Mouse (Mus musculus) layer of hippocampus, adult 2 months (tissue): Measurements from ENCODE around the gene Abhd17a. TPM values are rescaled to one million over a fixed set of nuclear protein-coding genes. Genes with fewer than 3 reads are reported as not detected.
A peak's percentile ranks its signal among the peaks of the same experiment; 100 is the strongest.

Experiments used
- DNase-seq, 2 experiments: peaks; one replicate each; pipeline ENCODE4 v3.0.0; 2022; ENCODE audit warnings: low spot score in 2 of 2
- H3K27ac ChIP-seq: fragments of 200-600 bp; 2 replicates; pipeline ENCODE4 v1.8.1; 2022
- H3K4me3 ChIP-seq: fragments of 200-600 bp; 2 replicates; pipeline ENCODE4 v1.8.1; 2022; ENCODE audit warnings: mild to moderate bottlenecking
- CTCF ChIP-seq: fragments of 200-600 bp; conservative IDR thresholded peaks from 2 replicates; pipeline ENCODE4 v1.8.1; 2022; ENCODE audit warnings: antibody characterized with exemption, mild to moderate bottlenecking, moderate library complexity
- total RNA-seq, 2 experiments: library from RNA; stranded (reverse); gene quantifications; 2 replicates each; pipeline ENCODE4 v1.2.3; 2021

The Abhd17a gene
- total RNA-seq, 2 experiments from 2014 or later: 158 to 166 TPM

DNA sequence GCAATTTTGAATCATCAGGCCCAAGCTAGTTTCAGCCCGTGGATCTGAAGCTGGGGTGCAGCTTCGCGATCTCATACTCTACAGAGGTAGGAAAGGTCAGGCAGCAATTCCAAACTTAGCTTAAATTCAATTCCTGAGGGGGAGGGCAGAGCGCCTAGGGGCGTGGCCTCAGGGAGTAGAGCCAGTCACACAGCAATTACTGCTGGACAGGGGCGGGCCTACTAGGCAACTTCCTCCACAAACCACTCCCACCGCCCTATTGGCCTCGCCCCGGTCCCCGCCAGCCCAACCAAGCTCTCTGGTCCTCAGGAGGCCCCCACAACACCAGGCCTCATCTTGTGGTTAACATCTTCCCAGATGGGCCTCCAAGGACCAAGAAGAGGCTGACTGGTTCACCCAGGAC, 20.5 kb downstream of the Abhd17a start:
- no peak for TF ChIP-seq CTCF
- no peak for DNase-seq
- no peak overlapping the region for H3K4me3 ChIP-seq
- peak overlapping the region; percentile 97 for H3K27ac ChIP-seq

DNA sequence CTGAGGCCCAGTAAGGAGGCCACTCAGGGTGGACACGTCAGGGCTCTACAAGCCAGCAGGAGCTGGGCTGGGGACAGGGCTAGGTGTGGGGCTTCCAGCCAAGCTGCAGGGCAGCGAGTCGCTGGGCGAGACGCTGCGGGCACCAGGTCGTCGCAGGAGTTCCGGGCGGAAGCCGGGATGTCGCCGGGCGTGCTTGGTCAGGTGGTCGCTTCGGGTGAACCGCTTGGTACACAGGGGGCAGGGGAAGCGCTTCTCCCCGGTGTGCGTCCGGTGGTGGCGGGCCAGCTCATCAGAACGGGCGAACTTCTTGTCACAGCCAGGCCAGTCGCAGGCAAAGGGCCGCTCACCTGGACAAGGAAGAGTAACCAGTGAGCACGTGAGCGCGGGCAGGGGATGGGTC, 21.3 kb downstream of the Abhd17a start:
- no peak for TF ChIP-seq CTCF
- H3K4me3 ChIP-seq: no peak overlapping the region
- DNase-seq: no peak
- H3K27ac ChIP-seq: peak overlapping the region; percentile 97

DNA sequence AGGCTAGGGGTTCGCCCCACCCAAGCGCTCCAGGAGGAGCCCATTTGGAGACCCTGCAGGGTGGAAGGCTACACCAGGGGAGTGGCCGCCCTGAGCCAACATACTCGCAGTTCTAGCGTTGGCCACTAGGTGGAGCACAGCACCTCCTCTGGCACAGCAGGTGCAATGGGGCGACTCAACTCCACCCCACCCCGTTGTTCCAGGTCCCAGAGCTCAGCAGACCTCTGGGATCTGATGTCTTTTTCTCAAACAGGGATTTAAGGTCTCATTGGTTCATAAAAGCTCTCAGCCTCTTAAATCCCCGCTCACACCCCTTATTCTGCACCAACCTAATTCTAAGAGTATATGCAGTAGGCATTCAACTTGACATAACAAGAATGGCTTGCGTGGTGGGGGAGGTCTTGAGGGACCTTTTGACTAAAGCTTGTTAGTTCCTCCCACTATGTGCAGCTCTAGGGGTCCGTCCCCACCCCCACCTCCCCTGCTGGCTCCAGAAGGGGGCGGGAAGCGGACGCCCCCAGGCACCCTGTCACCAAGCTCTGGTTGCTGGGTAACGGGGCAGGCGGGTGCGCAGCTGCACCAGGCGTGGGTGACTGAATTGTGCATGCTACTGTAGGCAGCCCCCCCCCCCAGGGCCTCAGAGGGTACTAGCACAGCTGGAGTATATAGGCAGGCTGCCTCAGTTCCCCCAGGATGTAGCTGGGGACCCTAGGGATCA, 23.6 kb downstream of the Abhd17a start:
- peak overlapping the region; percentile 33 for H3K4me3 ChIP-seq
- TF ChIP-seq CTCF: peak; percentile 99
- peak; percentile 85 to 95 for DNase-seq
- H3K27ac ChIP-seq: peak overlapping the region; percentile 97

DNA sequence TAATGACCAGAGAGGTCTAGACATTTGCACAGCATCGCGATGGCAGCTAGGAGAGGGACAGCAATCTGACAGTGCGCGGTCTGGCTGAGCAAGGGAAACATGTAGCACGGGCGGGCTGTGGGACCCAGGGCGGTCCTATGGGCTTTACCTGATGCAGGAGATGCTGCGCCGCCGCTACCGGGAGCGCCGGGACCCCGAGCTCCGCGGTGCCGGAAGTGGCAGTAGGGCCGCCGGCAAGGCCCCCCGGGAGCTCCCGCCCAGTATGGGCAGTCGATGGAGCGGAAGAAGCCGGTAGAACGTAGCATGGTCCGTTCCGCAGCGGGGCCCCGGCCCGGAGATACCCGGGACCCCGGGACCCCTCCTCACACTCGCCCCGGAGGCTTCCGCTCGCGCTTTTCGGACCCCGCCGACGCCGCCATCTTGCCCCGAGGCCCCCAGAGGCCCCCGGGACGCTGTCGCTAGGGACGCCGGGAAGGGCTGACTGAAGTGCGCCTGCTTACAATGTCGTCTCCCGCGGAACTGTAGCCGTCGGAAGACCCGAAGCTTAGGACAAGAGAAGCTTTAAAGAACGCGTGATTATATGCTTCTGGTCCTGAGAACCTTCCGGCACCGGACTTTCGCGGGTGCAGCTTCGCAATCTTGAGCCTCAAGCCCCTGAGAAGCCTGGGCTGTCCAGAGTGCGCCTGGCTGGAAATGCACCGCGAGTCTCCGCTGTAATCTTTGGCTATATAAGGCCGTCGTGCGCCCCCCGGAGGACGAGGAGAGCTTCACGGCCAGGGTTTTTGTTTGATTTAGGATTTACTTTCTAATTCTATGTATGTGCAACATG, 28.8 kb downstream of the Abhd17a start, which contains the start of gene Rexo1:
TSS of gene Rexo1 (minus strand) at position 445 of the 829 bp plus-strand sequence.
- peak; percentile 92 for DNase-seq
- Histone ChIP-seq H3K27ac (peak within 1 kb of the TSS; percentile 100), H3K4me3 (peak within 1 kb of the TSS; percentile 99)
- TF ChIP-seq CTCF: peak; percentile 91

DNA sequence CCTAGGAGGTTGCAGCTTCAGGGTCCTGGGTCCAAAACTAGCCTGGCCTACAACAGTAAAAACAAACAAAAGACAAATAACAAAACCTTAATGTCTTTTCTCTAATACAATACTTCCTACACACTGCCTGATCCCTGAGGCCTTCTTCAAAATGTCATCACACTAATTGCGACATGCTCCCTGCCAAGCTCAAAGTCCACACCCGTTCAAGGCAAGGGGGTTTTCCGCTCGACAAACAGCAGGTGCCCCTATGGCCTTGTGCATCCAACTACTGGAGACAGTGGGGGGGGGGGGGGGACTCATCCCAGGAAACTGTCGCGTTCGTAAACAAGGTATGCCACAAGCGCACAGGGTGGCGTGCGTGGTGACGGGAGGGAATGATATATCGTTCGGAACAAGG, 29.5 kb downstream of the Abhd17a start:
- H3K4me3 ChIP-seq: peak overlapping the region; percentile 99
- peak overlapping the region; percentile 100 for H3K27ac ChIP-seq
- no peak for DNase-seq
- no peak for TF ChIP-seq CTCF

DNA sequence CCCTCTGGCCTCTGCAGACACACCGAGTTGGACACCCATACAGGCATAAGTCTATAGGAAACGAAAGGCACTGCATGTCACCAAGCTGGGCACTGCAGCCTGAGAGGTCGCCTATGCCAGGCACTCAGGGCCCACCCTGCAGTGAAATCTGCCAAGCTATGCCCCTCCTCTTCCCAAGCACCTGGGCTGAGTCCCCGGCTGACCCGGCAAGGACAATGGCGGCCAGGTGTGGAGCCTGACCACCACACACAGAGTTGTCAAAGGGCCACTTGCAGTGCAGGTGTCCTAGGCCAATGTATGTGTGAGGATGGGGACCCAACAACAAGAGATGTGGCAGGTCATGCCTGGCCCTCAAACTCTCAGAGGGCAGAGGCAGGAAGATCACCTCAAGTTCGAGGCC, 30.7 kb downstream of the Abhd17a start:
- Histone ChIP-seq H3K4me3 (no peak overlapping the region), H3K27ac (no peak overlapping the region)
- DNase-seq: no peak
- TF ChIP-seq CTCF: no peak

DNA sequence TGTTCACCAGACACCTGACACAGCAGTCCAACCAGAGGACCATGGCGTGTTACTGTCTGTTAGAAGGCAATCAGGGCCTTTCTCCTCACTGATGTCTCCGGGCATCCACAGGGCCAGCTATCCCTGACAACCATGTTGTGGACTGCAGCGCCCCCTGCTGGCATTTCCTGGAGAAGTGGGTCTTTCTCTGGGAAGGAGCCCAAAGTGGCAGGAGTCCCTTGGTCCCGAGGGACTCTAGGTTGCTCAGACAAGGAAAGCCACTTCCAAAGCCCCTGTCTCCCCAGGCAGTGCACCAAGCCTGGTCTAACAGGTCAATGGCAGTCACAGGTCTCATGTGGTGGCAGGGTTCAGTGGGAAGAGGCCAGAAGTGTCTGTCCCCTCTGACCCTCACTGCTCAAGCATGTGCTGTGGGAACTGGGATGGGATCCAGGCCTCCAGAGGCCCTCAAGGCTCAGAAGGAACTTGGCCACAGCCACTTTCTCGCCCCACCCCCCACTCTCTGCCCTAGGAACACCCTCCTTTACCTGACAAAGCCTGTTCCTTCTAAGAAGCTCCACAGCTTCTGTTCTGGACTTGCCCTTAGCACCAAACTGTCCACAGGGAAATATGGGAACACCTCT, 32.7 kb downstream of the Abhd17a start:
- Histone ChIP-seq H3K27ac (no peak overlapping the region), H3K4me3 (no peak overlapping the region)
- TF ChIP-seq CTCF: peak; percentile 89
- peak in 1 of 2 experiments; percentile 83 for DNase-seq

DNA sequence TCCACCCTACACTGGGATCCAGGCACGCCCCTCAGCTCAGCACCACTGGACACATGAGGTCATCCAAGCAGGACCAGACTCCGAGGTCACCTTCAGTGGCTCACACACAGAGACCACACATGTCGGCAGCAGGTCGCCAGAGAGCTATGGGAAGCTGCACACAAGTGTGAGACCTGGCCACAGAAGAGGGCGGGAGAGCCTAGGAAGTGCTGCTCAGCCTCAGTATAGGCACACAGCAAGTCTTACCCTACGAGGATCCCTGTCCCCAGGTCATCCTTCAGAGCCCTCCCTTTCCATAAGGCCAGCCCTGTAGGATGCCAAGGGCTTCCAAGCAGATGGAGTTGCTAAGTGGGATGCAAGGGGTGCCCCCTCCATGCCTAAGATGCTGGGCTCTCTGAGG, 36.1 kb downstream of the Abhd17a start:
- H3K4me3 ChIP-seq: no peak overlapping the region
- no peak for TF ChIP-seq CTCF
- no peak for DNase-seq
- H3K27ac ChIP-seq: no peak overlapping the region

DNA sequence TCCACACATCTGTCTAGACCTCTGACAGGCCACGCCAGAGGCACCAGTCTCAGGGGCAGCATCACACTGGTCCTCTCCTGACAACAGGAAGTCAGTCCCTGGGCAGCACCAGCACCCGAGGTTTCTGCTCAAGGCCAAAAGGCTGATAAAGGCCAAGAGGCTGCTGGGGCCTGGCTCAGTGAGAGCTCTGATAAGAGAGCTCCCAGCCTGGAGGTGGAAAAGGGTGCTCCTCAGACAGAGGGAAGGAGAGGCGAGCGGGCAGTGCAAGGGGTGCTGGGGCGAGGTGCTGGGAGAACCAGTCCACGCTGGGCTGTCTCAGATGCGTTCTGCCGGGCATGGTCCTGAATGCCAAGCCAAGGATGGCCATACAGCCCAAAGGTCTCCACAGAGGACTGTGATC, 36.6 kb downstream of the Abhd17a start:
- no peak overlapping the region for H3K4me3 ChIP-seq
- no peak overlapping the region for H3K27ac ChIP-seq
- DNase-seq: no peak
- TF ChIP-seq CTCF: no peak

DNA sequence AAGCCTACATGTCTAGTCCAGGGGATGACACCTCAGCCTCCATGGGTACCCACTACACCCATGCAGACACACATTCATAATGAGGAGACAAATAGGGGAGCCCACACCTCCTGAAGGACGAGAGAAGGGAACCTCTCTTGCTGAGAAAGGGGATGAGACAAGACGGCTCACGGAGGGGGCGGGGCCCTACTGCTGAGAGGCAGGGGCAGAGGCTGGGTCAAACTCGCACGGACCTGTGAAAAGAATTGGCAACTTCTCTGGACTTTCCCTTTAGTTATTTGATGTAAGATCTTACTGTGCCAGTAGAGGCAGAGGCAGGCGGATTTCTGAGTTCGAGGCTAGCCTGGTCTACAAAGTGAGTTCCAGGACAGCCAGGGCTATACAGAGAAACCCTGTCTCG, 37.8 kb downstream of the Abhd17a start:
- Histone ChIP-seq H3K27ac (no peak overlapping the region), H3K4me3 (no peak overlapping the region)
- no peak for TF ChIP-seq CTCF
- no peak for DNase-seq

DNA sequence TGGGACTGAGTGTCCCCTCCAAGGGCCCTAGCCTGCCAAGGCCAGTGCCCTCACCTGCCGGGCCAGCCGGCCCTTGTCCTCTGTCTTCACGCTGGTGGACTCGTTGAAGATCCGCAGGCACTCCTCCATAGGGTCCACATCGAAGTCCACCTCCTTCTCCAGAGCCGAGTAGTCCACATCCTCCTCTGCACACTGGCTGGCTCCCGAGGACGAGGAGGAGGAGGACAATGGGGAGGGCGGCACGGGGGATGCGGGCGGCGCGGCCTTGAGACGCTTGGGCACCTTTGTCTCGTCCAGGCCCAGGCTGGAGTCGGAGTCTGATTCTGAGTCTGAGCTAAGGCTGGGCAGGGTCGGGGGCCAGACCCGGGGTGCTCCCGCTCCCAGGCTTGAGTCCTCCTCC, 40.9 kb downstream of the Abhd17a start:
- no peak for TF ChIP-seq CTCF
- no peak overlapping the region for H3K27ac ChIP-seq
- H3K4me3 ChIP-seq: no peak overlapping the region
- DNase-seq: no peak

DNA sequence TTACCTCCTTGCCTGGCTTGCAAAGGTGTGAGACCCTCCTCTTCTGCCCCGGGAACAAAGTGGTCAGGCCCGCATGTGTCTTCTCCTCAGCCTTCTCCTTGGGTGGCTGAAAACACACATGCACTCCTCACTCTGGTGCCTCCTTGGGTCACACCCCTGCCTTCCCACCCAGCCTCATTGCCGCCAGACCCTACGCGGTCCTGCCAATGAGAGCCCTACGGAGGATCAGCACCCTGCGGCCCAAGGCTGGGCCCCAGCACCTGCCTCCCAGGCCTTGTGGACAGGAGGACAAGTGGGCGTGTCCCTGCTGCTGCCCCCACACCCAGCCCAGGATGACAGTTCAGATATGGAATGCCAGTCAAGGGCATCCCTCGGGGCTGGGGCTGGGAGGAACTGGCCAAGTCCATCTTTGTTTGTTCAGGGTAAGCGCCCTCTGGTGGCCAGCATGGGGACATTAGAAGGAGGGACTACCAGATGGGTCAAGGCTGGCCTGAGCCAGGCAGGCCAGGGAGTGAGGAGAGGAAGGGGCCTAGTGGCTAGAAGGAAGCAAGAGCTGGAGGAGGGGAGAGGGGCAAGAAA, 41.6 kb downstream of the Abhd17a start:
- DNase-seq: peak; percentile 48 to 59
- peak; percentile 91 for TF ChIP-seq CTCF
- Histone ChIP-seq H3K27ac (no peak overlapping the region), H3K4me3 (no peak overlapping the region)

DNA sequence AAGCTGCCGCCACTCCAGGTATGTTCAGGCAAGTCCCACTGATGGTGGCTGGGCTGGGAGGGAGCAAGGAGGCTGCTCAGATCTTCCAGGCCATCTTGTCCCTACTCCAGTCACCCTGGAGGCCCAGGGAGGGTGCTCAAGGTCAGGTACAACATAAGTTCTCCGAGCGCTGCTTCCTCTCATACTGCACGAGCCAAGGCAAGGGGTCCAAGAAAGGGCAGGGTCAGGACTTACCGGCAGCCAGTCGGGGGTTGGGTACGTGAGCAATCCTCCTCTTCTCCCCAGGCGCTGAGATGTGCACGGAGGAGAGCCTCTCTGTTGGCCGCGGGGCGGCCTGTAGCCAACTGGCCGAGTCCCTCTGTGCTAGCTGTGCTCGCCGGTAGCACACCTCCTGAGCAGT, 42.6 kb downstream of the Abhd17a start:
- Histone ChIP-seq H3K4me3 (no peak overlapping the region), H3K27ac (no peak overlapping the region)
- DNase-seq: no peak
- no peak for TF ChIP-seq CTCF
